Mouse (Mus musculus) olfactory bulb, adult 2 months (tissue): ENCODE data around the gene Nol9. TPM values are rescaled to one million over a fixed set of nuclear protein-coding genes. Genes with fewer than 3 reads are reported as not detected.

Experiments used
- H3K27ac ChIP-seq: fragments of 200-500 bp; 2 replicates; pipeline ENCODE4 v1.5.1; 2012; ENCODE audit warnings: low read depth, low read length; ENCODE audit not compliant: insufficient read depth
- H3K4me1 ChIP-seq: fragments of 200-500 bp; 2 replicates; pipeline ENCODE4 v1.6.1; 2012; ENCODE audit warnings: low read length; ENCODE audit not compliant: control insufficient read depth, insufficient read depth
- H3K4me3 ChIP-seq: fragments of 200-500 bp; 2 replicates; pipeline ENCODE4 v1.5.1; 2012; ENCODE audit warnings: mild to moderate bottlenecking, low read depth, low read length, moderate library complexity; ENCODE audit not compliant: insufficient read depth
- CTCF ChIP-seq: fragments of 200-500 bp; IDR thresholded peaks from 2 replicates; pipeline ENCODE4 v1.5.1; 2012; ENCODE audit warnings: low read depth, mild to moderate bottlenecking, low read length, moderate library complexity; ENCODE audit not compliant: insufficient read depth
- POLR2A ChIP-seq: fragments of 200-500 bp; IDR thresholded peaks from 2 replicates; pipeline ENCODE4 v1.6.1; 2012; ENCODE audit warnings: mild to moderate bottlenecking, low read depth, low read length, moderate library complexity; ENCODE audit not compliant: insufficient read depth
- WGBS: fragments of 180-500 bp; shearing (Covaris S2); methylation state at CpG from one replicate; pipeline ENCODE4 v1.1.7; 2018; 5-methylcytosine and 5-hydroxymethylcytosine counted together
- polyA plus RNA-seq: library from polyadenylated mRNA; stranded (reverse); fragments of >200 nt; gene quantifications from 2 replicates; pipeline ENCODE4 v1.2.4, GENCODE M21; 2012; ENCODE audit warnings: low replicate concordance; ENCODE audit not compliant: missing spikeins, insufficient read depth, insufficient read length

Gene Nol9
- polyA plus RNA-seq, 1 experiment, result not detected

DNA sequence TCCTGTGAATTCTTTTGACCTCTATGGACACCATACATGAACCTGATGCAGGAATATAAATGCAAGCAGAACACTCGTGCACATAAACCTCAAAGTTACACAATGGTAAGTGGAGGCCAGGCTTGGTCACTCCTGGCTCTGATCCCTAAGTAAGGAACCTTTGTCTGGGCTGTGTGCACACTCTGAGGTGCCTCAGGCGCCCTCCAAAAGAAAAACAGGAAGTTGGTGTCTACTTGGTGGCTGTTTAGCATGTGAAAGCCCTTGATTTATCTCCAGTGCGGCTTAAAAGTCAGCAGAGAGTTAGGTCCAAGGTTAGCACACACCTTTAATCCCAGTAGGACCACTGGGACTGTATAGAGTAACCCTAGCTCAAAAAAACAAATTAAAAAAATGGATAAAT lies 39.6 kb upstream of the Nol9 start:
- WGBS, result 88% methylated on average over 3 of the region's 3 CpGs
- H3K4me1 ChIP-seq, result peaks cover 9% of the 10 kb centered on the region

DNA sequence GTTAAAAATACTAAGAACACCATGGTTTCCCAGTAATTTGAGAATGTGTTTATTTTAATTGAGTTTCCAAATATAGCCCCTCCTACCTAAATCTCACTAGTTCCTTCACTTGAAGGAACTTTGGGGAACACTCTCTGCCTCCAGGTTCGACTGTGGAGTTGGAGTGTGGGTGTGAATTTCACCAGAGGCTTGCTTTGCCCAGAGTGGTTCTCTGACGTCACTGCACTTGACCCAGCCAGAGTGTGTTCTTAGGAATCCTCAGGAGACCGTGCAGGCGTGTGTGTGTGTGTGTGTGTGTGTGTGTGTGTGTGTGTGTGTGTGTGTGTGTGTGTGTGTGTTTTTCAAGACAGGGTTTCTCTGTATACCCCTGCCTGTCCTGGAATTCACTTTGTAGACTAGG lies 38.2 kb upstream of the Nol9 start:
- no peak overlapping the region for H3K4me3 ChIP-seq
- 19% methylated on average over 4 of the region's 4 CpGs for WGBS
- H3K27ac ChIP-seq, result peak overlapping the region; percentile 53; the same call in 1 of the 2 replicates
- H3K4me1 ChIP-seq, result peaks cover 7% of the 10 kb centered on the region
- no peak for TF ChIP-seq CTCF
- no peak for TF ChIP-seq POLR2A

More for the DNA sequence above, 39.6 kb upstream of the Nol9 start:
- no peak overlapping the region for H3K27ac ChIP-seq
- TF ChIP-seq CTCF, result no peak
- no peak for TF ChIP-seq POLR2A
- H3K4me3 ChIP-seq, result no peak overlapping the region

DNA sequence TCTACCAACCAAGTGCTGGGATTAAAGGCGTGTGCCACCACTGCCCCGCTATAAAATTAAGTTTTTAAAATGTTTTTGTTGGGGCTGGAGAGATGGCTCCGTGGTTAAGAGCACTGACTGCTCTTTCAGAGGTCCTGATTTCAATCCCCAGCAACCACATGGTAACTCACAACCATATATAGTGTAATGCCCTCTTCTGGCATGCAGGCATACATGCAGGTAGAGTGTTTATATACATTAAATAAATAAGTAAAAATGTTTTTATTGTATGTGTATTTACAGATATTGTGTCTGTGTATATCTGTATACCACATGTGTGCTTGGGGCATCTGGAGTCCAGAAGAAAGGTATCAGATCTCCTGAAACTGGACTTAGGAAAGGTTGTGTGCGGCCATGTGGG lies 37.8 kb upstream of the Nol9 start:
- 67% methylated on average over 4 of the region's 4 CpGs for WGBS
- TF ChIP-seq CTCF (no peak), POLR2A (no peak)
- H3K4me1 ChIP-seq, result peaks cover 7% of the 10 kb centered on the region
- H3K4me3 ChIP-seq, result no peak overlapping the region
- peak overlapping the region; percentile 53; the same call in 1 of the 2 replicates for H3K27ac ChIP-seq

DNA sequence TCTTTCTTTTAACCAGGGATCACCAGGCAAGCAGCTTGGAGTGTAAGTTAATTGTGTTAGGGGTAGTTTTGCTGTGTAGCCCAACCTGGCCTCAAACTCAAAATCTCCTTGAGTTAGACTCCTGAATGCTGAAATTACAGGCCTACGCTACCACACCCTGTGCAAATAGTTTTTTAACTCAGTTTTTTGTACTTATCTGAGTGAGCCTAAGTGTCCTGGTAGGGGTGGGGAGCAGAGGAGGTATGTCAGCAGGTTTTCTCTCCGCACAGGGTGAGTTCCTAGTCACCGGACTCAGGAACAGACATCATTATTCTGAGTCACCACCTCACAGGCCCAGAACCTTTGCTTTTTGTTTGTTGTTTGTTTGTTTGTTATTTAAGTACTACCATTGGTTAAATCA lies 37.1 kb upstream of the Nol9 start:
- no peak for TF ChIP-seq CTCF
- 90% methylated on average over 3 of the region's 3 CpGs for WGBS
- Histone ChIP-seq H3K27ac (no peak overlapping the region), H3K4me3 (no peak overlapping the region), H3K4me1 (peaks cover 9% of the 10 kb centered on the region)

DNA sequence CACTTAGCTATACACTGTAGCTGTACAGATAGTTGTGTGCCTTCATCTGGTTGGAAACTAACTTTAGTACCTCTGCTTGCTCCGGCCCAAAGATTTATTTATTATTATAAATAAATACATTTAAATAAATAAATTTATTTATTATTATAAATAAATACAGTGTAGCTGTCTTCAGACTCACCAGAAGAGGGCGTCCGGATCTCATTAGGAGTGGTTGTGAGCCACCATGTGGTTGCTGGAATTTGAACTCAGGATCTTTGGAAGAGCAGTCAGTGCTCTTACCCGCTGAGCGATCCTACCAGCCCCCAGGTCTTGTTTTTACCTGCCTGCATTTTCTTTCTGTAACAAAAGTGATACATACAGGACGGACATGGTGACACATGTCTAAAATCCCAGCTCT lies 33.0 kb upstream of the Nol9 start:
- TF ChIP-seq POLR2A (no peak), CTCF (no peak)
- no peak overlapping the region for H3K4me3 ChIP-seq
- H3K27ac ChIP-seq, result no peak overlapping the region
- WGBS, result 78% methylated on average over 6 of the region's 6 CpGs
- peaks cover 25% of the 10 kb centered on the region for H3K4me1 ChIP-seq

DNA sequence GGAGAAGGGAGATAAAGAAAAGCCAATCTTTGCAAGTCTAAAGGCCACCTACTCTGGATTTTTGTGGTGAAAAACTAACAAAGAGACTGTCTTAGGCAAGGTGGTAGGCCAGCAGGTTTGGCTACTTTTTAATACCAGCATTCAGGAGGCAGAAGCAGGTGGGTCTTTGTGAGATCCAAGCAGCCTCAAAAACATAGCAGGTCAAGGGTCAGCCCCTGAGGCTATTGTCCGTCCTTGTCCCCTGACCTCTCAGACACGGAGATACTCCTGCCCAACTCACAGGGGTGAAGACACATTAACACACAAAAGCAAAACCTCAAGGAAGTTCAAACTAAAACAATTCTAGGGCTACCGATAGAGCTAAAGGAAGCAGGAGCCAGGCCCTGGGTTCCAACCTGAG lies 32.3 kb upstream of the Nol9 start:
- Histone ChIP-seq H3K4me3 (no peak overlapping the region), H3K4me1 (peaks cover 29% of the 10 kb centered on the region), H3K27ac (peak overlapping the region; percentile 10; the same call in 1 of the 2 replicates)
- TF ChIP-seq POLR2A, result no peak
- no peak for TF ChIP-seq CTCF
- WGBS, result 44% methylated on average over 3 of the region's 3 CpGs

DNA sequence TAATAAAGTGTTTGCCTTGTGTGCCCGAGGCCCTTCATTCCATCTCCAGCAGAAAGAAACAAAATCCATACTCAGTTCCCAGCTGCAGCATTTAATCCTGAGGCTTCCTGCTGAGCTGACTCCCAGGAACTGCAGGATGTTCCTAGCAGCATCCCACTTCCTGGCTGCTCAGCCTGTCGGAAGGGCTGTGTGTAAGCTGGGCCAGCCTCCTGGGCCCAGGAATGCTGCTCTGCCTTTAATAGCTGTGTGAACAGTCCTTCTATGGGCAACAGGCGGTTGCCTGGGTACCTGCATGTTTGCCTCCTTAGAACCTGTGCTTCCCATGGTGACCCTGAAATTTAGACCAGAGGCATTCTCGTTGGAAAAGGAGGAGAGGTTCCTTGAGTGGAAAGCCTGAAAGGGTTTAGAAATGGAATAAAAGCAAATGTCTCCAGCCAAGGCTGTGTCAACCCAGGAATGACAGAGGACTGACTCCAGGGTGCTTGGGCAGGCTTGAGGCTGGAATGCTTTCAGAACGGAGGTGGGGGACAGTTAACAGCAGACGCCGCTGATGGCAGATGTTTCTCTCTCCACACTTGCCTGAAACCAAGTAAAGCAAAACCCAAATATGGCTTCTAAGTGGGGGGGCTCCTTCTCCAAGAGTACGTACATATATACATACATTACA lies 31.5 kb upstream of the Nol9 start:
- WGBS, result 11% methylated on average over 8 of the region's 8 CpGs
- Histone ChIP-seq H3K27ac (peak overlapping the region; percentile 73; the same call in 1 of the 2 replicates), H3K4me1 (peaks cover 36% of the 10 kb centered on the region), H3K4me3 (peak overlapping the region; percentile 78; the same call in 1 of the 2 replicates)
- no peak for TF ChIP-seq CTCF
- no peak for TF ChIP-seq POLR2A

DNA sequence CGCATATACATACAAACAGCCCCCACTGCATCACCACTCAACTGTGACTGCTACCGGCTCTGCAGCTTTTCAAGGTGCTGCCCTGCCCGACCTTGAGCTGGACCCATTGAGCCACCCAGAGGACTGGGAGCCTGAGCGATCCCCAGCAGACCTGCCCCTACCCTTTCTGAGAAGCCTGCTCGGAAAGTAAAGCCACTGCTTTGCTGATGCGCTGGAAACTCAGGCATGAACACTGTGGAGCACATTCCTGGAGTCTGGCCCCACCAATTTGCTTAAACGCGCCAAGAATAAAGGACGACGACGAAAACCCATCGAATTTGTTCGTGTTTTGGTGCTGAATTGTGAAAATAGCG lies 31.0 kb upstream of the Nol9 start:
- 3% methylated on average over 14 of the region's 14 CpGs for WGBS
- peaks cover 40% of the 10 kb centered on the region for H3K4me1 ChIP-seq
- peak overlapping the region; percentile 73 for H3K27ac ChIP-seq
- TF ChIP-seq POLR2A, result no peak
- no peak for TF ChIP-seq CTCF
- H3K4me3 ChIP-seq, result peak overlapping the region; percentile 78

DNA sequence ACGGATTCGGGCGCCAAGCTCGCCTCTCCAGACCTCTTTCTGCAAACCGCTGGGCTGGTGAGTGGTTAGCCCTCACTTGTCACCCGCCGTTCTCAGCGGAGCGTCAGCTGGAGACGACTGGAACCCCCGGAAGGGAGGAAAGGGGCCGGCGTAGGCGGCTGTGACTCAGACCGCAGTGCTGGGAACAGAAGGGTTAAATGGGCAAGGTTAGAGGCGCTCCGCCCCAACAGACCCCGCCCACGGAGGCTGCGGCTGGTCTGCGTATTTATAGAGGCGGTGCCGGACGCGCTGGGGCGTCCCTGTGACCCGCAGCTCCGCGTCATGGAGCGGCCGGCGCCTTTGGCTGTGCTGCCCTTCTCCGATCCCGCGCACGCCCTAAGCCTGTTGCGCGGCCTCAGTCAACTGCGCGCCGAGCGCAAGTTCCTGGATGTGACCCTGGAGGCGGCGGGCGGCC lies 30.5 kb upstream of the Nol9 start, which contains the start of gene Klhl21:
TSS of gene Klhl21 (plus strand) at position 182 of the 454 bp plus-strand sequence.
- H3K27ac ChIP-seq, result peak within 1 kb of the TSS; percentile 73
- WGBS, result under 1% methylated on average over 45 of the region's 45 CpGs
- TF ChIP-seq CTCF (no peak), POLR2A (peak; percentile 92)

More for the DNA sequence above, 30.5 kb upstream of the Nol9 start, which contains the start of gene Klhl21:
- Histone ChIP-seq H3K4me3 (peak within 1 kb of the TSS; percentile 78), H3K4me1 (peaks cover 45% of the 10 kb centered on the region)
